Mouse (Mus musculus) ES-CJ7 (cell line): ENCODE results near the gene Ralgapa1.

Experiments
- DNase-seq: peaks from one replicate; pipeline ENCODE4 v3.0.0; 2011; ENCODE audit warnings: low read depth, low spot score

Gene Ralgapa1

DNA sequence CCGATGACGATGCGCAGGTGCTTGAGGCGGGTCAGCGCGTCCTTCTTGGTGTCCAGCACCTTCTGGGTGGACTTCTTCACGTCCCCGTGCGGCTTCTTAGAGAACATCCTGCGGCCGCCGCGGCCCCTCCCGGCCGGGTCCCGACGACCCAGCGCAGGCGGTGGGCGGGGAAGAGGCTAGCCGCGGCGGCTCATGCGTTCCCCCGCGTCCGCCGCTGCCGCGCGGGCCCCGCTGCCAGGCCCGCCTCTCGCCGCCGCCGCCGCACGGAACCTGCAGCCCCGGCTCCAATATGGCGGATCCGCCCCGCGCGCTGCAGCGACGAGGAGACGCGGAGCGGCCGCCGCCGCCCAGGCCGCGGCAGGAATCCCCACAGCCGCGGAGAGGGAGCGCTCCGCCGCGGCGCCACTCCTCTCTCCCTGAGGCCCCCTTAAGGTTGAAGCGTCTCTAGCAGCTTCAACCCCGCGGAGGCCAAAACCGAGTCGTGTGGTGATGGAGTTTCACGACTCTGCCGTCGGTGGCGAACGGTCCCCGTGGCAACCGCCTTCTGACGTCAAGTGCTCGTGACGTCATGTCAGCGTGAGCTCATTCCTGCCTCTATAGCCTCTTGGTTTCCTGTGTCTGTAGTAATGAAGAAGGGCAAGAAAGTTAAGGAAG is at the start of gene Ralgapa1:
Ralgapa1 (minus strand) TSS at position 507 of the 654 bp plus-strand sequence.
- DNase-seq, result peak; percentile 97

DNA sequence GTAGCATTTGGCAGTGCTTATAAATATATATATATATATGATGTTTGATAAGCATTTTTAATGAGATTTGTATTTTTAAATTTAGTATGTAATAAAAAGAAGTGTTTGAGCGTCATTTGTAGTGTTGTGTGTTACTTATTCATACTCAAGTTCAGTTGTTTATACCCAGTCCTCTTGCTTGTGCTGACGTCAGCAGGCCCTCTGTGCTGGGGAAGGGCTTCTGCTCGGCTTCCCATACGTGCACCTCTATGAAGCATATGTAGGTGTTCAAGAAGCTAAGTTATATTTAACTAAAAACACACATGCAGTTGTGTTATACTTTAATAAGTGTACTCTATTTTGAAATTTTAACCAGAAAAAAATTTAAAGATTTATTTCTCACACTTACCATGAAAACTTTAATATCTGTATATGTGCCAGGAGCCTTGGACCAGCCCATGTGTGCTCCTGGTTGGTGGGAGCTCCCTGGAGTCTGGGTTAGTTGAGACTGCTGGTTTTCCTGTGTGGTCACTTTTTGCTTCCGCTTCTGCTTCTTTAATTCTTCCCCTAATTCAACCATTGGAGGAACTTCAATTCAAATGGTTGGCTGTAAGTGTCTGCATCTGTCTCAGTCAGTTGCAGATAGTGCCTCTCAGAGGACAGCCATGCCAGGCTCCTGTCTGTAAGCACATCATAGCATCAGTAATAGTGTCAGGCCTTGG is 48.8 kb upstream of the Ralgapa1 start:
- DNase-seq, result no peak

DNA sequence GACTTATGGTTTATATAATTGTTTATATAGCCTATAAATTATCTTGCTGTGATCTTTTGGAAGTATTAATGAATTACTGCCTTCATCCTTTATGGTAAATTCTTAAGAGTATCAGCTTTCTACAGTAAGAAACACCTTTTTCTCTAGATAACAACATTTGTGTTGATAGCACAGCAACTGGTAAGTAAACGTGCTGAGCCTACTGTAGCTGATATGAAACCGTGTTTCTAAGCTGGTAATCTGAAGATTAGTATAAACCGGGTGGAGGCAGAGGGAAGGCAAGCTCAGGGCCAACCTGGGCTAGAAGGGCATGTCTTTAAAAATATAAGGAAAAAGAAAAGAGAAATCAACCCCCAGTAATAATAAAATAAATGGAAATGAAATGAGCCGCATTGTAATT is 46.8 kb upstream of the Ralgapa1 start:
- DNase-seq, result no peak

DNA sequence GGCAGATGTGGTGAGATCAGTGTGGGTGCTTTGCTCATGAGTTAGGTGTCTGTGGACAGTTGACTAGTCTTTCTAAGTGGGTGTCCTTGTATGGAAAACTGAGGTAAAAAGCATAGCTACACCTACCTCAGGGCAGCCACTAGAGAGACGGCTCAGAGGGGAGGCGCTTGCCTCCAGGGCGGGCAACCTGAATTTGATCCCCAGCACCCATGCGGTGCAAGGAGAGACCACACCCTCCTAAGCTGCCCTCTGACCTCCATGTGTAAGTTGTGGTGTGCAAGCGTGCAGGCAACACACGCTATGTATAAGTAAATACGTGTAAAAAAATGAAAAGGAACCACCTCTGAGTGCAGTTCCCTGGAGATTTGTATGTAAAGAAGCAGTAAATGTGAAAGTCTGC is 39.7 kb upstream of the Ralgapa1 start:
- DNase-seq, result peak; percentile 47

DNA sequence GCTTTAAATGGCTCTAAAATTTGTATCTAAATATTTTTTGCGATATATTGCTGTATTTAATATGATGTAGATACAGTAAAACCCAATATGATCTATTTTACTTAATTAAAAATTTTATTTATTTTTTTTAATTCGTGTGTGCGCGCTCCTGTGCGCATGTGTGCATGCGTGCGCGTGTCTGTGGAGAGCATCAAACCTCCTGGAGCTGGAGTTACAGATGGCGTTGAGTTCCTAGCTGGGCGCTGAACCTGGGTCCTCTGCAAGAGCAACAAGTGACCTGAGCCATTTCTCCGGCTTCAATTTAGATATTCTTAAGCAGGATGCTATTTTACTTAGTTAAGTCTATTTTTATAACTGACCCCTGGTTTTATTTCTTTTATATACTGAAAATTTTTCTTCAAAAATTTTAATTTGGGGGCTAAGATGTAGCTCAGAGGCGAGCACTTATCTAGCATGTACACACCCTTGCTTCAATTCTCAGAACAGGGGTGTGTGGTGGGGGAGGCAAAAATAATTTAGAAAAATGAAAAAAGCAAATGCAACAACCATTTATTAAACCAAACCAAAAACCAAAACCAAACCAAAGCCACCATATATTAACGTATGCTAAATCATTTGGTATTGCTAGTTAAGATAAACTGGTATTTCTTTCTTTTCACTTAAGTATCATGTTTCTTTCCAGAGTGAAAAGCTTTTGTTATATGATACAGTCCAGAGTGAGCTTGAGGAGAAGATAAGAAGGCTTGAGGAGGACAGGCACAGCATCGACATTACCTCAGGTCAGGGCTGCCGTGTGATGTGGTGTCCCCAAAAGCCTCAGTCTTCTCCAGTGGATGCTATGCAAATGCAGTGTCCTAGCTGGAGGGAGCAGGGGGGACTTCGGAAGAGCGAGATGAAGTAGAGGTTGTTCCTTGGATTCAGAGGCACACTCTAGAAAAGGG is 38.7 kb upstream of the Ralgapa1 start:
- DNase-seq, result no peak

DNA sequence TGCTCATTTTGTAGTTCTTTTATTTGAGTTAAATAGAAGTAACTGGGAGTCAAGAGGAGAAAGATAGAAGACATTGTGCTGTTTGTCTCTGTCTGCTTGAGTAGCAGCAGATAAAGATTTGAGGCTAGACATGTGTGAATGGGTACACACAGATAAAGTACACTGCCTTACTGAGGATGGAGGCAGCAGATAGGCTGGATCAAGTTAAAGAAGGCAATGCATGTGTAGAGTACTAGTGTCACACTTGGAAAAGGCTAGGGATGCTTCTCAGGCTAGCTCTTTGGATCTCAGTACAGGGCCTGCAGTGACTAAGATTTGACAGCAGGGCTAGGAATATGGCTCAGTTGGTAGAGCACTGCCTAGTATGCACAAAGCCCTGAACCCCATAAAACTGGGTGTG is 29.7 kb upstream of the Ralgapa1 start:
- DNase-seq, result no peak

DNA sequence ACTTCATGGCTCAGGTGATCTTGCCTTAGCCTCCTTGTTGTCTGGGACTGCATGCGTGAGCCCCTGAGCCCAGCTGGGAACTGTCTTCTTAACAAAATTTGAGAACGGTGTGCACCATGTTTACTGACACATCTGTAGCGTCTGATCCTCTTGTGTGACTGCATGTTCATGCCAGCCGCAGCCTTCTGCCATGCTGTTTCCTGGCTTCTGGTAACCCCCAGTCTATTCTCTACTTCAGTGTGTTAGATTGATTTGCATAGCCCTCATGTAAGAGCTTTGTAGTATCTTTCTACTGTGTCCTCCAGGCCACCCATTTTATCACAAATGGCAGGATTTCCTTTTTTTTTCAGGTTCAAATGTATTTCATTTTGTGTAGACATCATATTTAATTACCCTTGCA is 26.9 kb upstream of the Ralgapa1 start:
- DNase-seq, result no peak

DNA sequence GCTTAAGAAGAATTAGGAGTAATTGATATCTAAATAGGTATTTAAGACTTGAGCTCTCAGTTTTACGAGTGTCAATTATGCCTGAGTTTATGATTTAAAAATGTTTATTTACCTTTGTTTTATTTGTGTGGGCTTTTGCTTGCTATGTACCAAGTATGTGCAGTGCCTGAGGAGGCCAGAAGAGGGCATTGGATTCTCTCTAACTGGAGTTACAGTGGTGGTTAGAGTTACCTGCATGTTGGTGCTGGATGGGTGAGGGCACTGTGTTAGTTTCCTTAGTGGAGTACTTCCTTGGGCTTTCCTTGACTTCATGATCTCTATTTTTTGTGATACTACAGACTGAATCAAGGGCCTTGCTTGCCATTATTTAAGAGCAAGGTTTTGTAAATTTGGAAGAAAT is 25.8 kb upstream of the Ralgapa1 start:
- DNase-seq, result peak; percentile 61

DNA sequence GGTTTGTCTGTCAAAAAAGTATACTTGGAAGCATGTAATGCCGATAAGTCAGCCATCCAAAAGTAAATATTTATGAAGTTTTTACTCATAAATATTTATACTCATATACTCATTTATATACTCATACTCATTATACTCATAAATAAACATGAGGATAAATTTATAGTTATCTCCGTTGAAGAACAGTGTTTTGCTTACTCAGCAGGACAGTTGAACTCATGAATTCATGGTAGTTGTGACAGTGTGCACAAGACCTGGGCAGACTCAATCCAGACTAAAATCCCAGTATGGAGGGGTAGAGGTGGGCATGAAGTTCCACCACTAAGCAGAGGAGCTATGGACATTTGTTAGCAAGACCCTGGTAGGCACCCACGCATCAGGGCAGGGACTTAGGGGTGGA is 16.5 kb upstream of the Ralgapa1 start:
- no peak for DNase-seq

DNA sequence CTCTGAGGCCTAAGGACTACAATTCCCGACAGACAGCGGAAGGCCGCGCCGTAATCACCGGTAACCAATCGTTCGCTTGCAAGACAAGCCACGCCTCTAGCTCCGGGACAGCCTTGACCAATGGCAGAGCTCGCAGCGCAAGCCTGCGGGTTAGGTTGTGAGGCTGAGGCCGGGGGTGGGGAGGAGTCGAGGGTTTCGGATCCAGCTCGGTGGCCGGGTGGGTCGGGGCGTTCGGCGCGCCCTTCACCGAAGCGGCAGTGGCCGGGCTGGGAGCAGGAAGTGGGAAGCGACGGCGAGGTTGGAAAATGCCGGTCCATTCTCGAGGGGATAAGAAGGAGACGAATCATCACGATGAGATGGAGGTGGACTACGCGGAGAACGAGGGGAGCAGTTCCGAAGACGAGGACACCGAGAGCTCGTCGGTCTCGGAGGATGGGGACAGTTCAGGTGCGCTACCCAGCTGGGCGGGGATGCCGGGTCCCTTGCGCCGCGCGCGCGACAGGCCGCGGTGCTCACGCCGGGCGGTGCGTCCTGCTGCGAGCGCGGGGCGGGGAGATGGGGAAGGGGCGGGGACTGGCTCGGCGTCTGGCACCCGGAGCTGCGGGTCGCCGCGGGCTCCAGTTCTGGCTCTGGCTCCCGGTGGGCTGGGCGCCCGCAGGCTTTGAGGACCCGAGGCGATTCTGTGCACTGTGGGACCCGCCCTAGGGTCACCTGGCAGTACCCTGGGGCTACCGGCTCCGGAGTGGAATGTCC is 15.4 kb upstream of the Ralgapa1 start, which contains the start of gene Brms1l:
Brms1l (plus strand) TSS at position 126 of the 753 bp plus-strand sequence.
- peak; percentile 99 for DNase-seq

DNA sequence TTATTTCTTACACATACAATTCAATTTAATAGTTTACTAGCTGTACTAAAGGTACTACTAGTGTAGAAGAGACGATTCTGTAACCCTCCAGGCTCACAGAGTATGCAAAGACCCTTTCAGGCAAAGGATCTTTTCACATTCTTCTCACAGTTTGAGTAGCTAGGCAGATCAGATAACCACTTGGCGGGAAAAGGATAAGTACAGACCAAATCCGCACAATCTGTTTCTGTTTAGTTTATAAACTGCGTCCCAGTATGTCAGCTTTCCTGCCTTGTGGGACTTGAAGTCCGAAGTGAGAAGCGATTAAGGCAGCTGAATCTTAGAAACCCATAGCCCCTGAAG is 14.9 kb upstream of the Ralgapa1 start:
- no peak for DNase-seq

DNA sequence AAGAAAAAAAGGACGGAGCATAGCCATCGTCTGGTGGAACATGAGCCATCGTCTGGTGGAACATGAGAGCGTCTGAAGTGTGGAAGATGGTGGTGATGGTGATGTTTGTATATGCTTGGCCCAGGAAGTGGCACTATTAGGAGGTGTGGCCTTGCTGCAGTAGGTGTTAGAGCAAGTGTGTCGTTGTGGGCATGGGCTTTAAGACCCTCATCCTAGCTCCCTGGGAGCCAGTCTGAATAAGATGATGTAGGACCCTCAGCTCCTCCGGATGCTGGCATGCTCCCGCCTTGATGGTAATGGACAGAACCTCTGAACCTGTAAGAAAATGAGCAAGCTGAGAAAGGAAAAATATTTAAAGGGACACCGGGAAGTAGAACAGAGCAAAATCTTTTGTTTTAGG is 13.9 kb upstream of the Ralgapa1 start:
- no peak for DNase-seq

DNA sequence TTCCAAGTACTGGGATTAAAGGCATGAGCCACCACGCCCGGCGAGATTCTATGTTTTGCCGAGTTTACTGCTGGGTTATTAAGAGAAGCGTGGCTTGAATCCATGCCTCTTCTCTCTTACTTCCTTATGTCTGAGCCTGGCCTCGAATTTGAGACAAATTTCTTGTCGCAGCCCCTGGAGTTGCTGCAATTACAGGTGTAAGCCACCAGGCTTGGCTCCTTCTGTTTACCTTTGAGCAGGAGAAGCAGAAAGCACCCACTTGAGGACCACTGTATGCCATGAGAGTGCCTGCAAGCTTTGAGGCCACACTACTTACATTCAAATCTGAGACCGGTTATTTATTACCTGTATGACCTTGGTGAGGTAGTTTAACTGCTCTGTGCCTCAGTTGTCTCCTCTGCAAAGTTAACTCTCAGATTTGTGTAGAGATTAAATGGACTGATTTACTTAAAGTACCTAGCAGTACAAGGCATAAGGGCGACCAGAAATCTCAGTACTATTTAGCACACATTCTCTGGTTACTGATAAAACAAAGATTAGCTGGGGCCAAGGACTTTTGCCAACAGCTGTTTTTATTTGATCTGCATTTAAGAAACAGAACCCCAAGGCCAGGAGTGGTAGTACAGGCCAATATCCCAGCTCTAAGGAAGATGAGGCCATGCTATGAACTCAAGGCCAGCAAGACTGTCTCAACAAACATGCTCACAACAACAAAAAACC is 13.1 kb upstream of the Ralgapa1 start:
- peak; percentile 53 for DNase-seq

DNA sequence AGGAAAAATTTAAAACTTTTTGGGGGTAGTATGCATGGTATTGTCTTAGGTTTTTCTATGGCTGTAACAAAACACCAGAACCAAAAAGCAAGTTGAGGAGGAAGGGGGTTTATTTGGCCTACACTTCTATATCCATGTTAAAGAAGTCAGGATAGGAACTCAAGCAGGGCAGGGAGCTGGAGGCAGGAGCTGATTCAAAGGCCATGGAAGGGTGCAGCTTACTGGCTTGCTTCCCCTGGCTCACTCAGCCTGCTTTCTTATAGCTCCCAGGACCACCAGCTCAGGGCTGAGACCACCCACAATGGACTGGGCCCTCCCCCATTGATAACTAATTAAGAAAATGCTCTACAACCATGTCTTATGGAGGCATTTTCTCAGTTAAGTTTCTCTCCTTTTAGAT is 12.0 kb upstream of the Ralgapa1 start:
- DNase-seq, result no peak

DNA sequence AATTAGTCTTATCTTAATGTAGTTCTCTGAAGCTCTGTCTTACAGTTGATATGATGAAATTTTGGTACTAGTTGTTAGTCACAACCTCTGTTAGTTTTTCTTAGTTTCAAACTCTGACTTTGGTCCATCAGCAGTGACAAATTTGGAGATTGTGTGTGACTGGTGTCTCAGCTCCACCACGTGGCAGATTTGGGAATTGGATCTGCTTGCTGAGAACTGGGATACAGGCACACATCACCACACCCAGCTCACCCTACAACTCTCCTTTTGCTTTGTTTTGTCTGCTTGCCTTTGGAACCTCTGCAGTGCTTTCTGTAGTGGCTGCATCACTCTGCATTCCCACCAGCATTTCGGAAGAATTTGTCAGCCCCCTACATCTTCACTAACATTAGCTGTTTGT is 10.1 kb upstream of the Ralgapa1 start:
- peak; percentile 78 for DNase-seq

DNA sequence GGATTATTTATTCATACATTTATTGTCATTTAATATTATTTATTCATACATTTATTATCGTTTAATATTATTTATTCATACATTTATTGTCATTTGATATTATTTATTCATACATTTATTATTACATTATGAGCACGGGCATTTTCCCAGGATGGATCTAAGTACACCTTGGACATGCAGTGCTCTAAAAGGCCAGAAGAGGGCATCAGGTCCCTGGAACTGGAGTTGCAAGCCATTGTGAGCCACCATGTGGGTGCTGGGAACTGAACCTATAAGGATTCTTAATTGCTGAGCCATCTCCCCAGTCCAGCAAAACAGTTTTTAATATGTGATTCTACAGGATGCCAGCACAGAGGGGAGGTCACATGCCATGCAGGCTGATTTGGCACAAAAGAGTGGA is 4.6 kb upstream of the Ralgapa1 start:
- DNase-seq, result peak; percentile 78

DNA sequence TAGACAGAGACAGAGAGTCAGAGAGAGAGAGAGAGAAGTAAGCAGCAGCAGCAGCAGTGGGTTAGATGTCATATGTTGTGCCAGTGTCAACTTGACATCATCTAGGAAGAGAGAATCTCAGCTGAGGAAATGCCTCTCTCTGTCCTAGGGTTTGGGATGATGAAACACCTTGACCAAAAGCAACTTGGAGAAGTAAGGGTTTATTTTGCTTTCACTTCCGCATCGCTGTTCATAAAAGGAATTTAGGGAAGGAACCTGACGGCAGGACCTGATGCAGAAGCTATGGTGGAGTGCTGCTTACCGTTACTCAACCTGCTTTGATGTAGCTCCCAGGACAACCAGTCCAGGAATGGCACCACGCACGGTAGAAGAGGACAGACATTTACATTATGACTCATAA is 3.1 kb upstream of the Ralgapa1 start:
- DNase-seq, result no peak

DNA sequence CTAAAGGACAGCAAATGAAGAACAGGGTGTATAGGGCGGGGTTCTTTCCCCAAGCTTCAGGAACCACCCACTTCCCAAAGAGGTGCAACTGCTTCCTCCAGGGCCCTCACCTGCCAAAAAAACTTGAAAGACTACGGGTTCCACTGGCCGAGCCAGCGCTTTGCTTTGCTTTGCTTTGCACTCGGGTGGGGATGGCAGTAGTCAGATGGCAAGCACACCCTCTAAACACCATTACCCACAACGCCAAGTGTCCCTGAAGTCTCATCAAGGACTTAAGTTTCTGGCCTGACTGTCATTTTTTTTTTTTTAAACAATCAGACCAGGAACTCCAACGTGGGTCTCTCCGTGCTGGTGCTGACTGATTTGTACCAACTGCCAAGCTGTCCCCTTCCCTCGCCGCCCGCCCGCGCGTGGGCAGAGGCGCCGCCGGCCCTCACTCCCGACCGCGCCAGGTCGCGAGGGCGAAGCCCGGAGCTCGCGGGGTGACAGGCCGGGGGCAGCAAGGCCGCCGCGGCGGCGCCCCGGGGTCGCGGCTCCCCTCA is 777 bp downstream of the Ralgapa1 start:
- DNase-seq, result peak; percentile 37

DNA sequence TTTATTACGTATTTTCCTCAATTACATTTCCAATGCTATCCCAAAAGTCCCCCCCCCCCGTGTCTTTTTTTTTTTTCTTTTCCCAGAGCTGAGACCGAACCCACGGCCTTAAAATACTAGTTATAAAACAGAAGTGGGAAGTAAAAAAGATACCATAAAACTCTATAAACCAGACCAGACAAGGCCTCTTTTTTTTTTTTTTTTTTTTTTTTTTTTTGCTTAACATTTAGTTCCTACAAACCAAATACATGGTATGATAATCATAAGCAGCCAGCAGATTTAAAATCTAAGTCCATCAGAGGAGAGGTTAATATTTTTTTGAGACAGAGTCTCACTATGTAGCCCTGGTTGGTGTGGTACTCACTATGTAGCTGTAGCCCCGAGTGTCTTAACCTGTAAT is 4.5 kb downstream of the Ralgapa1 start:
- DNase-seq, result no peak

DNA sequence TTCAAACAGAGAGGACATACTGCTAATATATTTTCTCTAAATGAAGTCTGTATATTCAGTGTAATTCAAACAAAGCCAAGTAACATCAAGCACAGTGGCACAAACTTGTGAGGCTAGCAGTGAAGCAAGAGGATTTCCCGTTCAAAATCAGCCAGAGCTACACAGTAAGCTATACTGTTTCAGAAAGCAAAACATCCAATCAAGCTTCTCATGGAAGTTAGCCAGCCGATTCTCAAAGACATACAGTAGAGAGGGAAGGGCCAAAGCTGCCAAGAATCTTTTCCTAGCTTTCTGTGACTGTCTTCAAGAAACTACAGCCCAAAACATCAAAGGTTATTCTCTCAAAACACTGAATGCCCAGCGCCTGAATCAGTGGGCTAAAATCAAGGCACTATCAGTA is 15.9 kb downstream of the Ralgapa1 start:
- no peak for DNase-seq

DNA sequence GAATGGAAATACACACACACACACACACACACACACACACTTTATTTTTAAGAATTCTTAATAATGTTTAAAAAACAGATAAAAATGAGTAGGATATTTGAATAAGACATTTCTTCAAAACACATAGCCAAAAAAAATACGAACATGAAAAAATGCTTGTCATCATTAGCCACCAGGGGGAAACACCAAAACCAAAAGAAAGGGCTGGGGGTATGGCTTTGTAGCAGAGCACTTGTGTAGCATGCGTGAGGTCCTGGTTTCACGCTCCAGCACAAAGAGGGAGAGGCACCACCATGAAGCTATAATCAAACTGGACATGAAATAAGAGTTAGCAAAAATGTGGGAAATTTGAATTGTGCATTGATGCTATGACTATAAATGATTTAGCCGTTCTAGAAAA is 19.8 kb downstream of the Ralgapa1 start:
- no peak for DNase-seq
